Mouse (Mus musculus) spleen, postnatal 10 days (tissue): ENCODE data around the gene Ncmap.

Experiments
- DNase-seq, 2 experiments: peaks; one replicate each; pipeline ENCODE4 v3.0.0; 2021 to 2022; ENCODE audit warnings: low spot score in 2 of 2

Ncmap gene

GRCm38 (mm10) chr4:135397991-135398390 lies at the start of gene Ncmap:
Ncmap (minus strand) TSS chr4:135398227.
- no peak for DNase-seq

- no peak for DNase-seq
These were observed 44.4 kb upstream of the Ncmap start for GRCm38 (mm10) chr4:135442473-135442872.

DNA sequence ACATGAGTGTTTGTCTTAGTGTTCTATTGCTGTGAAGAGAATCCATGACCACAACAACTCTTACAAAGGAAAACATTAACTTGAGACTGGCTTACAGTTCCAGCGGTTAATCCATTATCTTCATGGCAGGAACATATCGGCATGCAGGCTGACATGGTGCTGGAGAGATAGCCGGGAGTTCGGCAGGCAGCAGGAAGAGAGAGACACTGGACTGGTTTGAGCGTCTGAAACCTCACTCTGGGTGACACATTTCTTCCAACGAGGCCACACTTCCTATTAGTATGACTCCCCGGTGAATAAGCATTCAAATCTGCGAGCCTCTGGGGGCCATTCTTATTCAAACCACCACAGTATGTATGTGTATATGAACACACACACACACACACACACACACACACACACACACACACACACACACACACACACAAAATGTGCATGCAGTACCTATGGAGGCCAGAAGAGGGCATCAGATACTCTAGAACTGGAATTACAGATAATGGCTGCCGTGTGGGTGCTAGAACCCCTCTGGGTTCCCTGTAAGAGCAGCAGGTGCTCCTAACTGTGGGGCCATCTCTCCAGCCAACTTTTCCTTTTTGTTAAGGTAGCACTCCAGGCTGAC lies 42.0 kb upstream of the Ncmap start:
- peak; percentile 57 to 71 for DNase-seq

- peak; percentile 58 to 82 for DNase-seq
These were observed 41.2 kb upstream of the Ncmap start for GRCm38 (mm10) chr4:135439188-135439647.

DNA sequence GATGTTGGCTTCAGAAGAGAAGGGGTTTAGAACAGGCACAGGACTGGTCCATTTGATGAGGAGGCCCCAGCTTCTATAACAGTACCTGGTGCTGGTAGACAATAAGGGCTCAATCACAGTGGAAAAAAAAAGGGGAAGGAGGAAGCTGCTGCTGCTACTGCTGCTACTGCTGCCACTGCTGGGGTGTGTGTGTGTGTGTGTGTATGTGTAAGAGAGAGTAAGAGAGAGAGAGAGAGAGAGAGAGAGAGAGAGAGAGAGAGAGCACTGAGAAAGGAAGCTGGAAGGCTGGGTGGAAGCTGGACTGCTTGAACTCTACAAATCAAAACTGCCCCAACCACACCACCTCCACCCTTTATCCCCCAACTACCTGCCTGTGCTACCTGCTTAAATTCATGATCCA lies 39.9 kb upstream of the Ncmap start:
- no peak for DNase-seq

- DNase-seq: no peak
These were observed 38.3 kb upstream of the Ncmap start for GRCm38 (mm10) chr4:135436291-135436690.

DNA sequence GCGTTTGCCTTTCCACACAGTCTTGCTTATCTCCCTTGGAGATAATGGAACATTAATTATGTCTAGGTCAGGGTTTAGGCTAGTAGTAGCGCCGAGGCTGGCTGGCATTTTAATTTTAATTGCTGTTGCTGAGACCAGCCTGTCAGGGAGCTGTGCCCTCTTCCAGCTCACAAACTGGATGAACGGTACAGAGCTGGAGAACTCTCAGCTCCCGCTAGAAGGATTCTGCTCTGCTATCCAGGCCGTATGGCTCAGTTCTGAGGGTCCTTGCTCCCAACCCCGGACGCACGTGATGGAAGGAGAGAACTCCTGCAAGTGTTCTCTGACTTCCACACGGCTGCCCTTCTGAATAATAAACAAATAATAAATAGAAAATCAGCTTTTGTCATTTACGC lies 36.4 kb upstream of the Ncmap start:
- DNase-seq: no peak

DNA sequence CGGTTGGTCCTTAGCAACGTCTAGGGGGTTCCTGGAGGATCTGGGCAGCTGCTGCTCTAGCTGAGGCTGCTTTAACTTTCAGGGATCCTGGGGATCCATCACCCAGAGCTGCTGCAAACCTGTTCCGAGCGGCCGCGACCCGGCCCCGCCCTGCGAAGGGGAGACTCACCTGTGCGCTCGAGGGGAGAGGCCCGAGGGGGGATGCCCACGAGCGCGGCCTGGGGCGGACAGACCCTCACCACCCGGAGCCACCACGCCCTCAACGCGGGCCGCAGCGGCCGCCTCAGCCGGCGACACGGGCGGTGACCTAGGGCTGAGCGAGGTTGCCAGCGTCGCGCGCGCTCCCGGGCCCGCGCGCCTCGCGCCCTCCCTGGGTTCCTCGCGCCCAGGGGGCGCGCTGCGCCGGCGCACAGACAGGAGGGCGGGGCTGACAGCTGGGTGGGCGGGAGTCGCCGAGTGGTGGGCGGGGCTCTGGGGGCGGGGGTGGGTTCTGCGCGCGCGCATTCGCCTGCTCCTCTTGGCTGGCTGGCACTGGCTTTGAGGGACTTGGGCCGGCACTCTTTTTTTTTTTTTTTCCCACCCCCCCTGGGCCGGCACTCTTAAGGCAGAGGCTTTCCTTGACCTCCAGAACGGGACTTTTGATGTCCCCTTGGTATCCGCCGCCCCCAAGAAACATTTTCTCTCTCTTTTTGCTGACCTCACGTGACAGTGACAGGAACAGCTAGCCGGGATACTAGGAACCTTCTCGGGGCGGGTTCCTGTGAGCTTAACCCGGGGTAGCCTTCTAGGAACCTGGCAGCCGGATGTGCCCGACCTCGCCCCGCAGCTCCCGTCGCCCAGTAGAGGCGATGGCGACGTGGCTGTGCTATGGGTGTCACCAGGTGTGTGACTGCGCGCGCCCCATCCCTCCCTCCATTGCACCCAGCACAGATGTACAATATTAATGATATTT lies 35.7 kb upstream of the Ncmap start, which contains the start of gene Rcan3:
Gene Rcan3, minus strand, starts transcription at position 411 of the 952 bp plus-strand sequence.
- peak; percentile 74 to 91 for DNase-seq

- DNase-seq: no peak
These were observed 35.0 kb upstream of the Ncmap start for GRCm38 (mm10) chr4:135433086-135433442.

GRCm38 (mm10) chr4:135429990-135430760 lies 32.1 kb upstream of the Ncmap start:
- DNase-seq: no peak

- no peak for DNase-seq
These were observed 31.4 kb upstream of the Ncmap start for GRCm38 (mm10) chr4:135429383-135429782.

GRCm38 (mm10) chr4:135426587-135426986 lies 28.6 kb upstream of the Ncmap start:
- DNase-seq: no peak

DNA sequence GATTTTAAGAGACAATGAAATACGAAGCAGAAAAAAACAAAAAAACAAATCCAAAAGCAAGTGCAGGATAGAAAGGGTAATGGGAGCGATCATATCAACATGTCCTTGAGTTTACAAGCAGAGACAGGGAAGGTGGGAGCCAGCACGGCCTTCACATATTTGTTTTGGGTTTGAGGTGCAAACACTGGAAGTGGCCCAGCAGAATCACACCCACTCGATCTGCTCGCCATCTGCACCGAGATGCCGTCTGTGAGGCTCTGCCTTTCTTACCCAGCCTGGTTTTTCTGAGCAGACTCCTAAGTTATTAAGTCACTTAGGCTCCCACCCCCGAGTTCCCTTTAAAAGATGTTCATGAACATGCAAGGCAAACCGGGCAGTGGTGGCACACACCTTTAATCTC lies 27.6 kb upstream of the Ncmap start:
- no peak for DNase-seq

DNA sequence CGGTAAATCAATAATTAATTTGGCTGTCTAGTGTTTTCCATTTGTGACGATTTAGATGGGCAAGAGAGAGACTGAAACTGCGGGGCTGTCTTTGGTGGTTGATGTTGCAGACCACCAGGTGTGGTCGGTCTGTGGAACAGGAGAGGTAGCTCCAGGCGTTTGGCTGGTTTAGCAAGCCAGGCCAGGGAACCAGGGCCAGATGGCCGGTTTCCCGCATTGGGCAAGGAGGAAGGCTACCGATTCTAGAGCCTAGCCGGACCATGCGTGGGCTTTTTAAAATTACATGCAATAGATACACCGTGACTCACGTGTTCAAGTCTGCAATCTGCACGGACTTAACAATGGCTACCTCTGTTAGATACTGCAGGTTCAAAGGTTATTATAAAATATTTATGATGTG lies 22.9 kb upstream of the Ncmap start:
- no peak for DNase-seq

GRCm38 (mm10) chr4:135420416-135420815 lies 22.4 kb upstream of the Ncmap start:
- DNase-seq: no peak

- DNase-seq: no peak
These were observed 22.0 kb upstream of the Ncmap start for GRCm38 (mm10) chr4:135419996-135420395.

DNA sequence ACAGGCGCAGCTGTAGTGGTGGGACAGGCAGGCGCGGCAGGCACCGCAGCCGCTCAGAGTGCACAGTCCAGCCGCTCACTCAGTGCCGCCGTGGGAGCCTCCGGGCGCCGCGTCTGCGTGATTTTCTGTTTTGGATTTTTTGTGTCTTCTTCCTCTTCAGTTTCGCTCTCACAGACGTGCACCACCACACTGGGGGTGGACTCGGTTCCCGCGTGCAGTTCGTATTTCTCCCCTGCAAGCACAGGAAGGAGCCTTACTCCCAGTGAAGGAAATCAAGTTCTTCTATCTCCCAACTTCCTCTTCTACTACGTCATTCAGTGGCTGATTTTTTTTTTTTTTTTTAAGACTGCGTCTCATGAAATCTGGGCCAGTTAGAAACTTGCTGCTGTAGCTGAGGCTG lies 18.3 kb upstream of the Ncmap start:
- DNase-seq: no peak

- no peak for DNase-seq
These were observed 15.5 kb upstream of the Ncmap start for GRCm38 (mm10) chr4:135413491-135413890.

- DNase-seq: peak; percentile 56 to 84
These were observed 13.6 kb upstream of the Ncmap start for GRCm38 (mm10) chr4:135411633-135412032.

DNA sequence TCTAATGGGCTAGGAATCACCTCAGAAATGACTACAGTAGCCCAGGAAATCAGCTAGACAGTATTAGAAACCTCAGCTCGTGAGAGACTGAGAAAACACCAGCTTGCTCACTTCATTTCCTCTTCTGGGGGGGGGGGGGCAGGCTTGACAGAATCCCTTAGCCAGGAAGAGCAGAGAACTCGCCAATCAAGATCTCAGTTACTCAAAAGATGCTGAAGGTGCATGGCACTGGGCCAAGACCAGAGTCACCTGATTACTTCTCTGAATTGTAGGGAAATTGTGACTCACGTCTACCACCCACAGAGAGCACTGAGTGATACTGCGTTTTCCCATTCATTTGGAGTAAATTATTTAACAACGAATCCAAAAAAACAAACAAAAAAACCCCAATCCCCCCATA lies 8.2 kb upstream of the Ncmap start:
- peak in 1 of 2 experiments; percentile 45 for DNase-seq

GRCm38 (mm10) chr4:135404916-135405315 lies 6.9 kb upstream of the Ncmap start:
- peak in 1 of 2 experiments; percentile 30 for DNase-seq

DNA sequence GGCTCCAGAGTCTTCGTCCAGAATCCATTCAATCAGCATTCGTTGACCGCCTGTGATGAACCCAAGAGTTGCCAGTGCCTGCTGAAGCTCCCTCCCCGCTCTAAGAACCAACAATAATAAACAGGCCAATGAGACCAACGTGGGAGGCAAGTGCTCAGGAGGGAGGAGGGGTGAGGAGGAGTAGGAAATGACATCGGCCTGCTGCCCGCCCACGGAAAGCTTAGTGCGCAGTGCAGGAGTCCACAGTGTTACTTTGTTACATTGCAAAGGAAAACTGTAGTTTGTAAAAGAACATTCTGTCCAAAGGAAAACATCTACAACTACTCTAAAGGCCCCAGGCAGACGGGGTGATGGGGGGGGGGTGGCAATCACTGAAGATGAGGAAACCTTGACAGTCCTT lies 6.0 kb upstream of the Ncmap start:
- DNase-seq: no peak
